Mouse (Mus musculus) urinary bladder, postnatal 14 days (tissue): ENCODE data around the gene Hsf4.
"Not testable (repeated sequence)": the region's sequence is repeated elsewhere in the genome, so short reads cannot be mapped to it uniquely, and the experiment has no call there.

Experiments
- DNase-seq: peaks from one replicate; pipeline ENCODE4 v3.0.0; 2021; ENCODE audit warnings: low spot score

Hsf4 gene

GRCm38 (mm10) chr8:105285514-105285913, 15.9 kb downstream of the Hsf4 start:
- DNase-seq, result no peak

GRCm38 (mm10) chr8:105286907-105287306, 17.3 kb downstream of the Hsf4 start:
- no peak for DNase-seq

- no peak for DNase-seq
Observed at GRCm38 (mm10) chr8:105288231-105288630, 18.6 kb downstream of the Hsf4 start.

- DNase-seq, result peak; percentile 93
Observed at GRCm38 (mm10) chr8:105288958-105289732, 19.5 kb downstream of the Hsf4 start.

- peak; percentile 41 for DNase-seq
Observed at GRCm38 (mm10) chr8:105289805-105290460, 20.3 kb downstream of the Hsf4 start, which contains the start of gene 4931428F04Rik. 4931428F04Rik (minus strand) TSS chr8:105289864.

- DNase-seq, result peak; percentile 95
Observed at GRCm38 (mm10) chr8:105290554-105291314, 21.1 kb downstream of the Hsf4 start.

- not testable (repeated sequence) for DNase-seq
Observed at GRCm38 (mm10) chr8:105291364-105291763, 21.8 kb downstream of the Hsf4 start.

GRCm38 (mm10) chr8:105291802-105292201, 22.2 kb downstream of the Hsf4 start:
- DNase-seq, result not testable (repeated sequence)

GRCm38 (mm10) chr8:105292471-105292870, 22.9 kb downstream of the Hsf4 start:
- DNase-seq, result no peak

- DNase-seq, result no peak
Observed at GRCm38 (mm10) chr8:105293405-105293804, 23.8 kb downstream of the Hsf4 start.

GRCm38 (mm10) chr8:105294776-105295175, 25.2 kb downstream of the Hsf4 start:
- no peak for DNase-seq

GRCm38 (mm10) chr8:105295256-105295655, 25.7 kb downstream of the Hsf4 start:
- DNase-seq, result no peak

- no peak for DNase-seq
Observed at GRCm38 (mm10) chr8:105295895-105296573, 26.4 kb downstream of the Hsf4 start, which contains the start of gene Exoc3l. Exoc3l (minus strand) TSS chr8:105296101.

GRCm38 (mm10) chr8:105297511-105298192, 28.1 kb downstream of the Hsf4 start, which contains the start of gene E2f4:
E2f4 (plus strand) TSS chr8:105297663.
- DNase-seq, result peak; percentile 93

- DNase-seq, result no peak
Observed at GRCm38 (mm10) chr8:105298351-105299252, 29.0 kb downstream of the Hsf4 start.

- DNase-seq, result no peak
Observed at GRCm38 (mm10) chr8:105299962-105300361, 30.4 kb downstream of the Hsf4 start.

GRCm38 (mm10) chr8:105303396-105303795, 33.8 kb downstream of the Hsf4 start:
- DNase-seq, result no peak

GRCm38 (mm10) chr8:105303874-105304273, 34.3 kb downstream of the Hsf4 start:
- no peak for DNase-seq

- DNase-seq, result no peak
Observed at GRCm38 (mm10) chr8:105304325-105305210, 35.0 kb downstream of the Hsf4 start.
